Mouse (Mus musculus): ENCODE measurements around the gene Yy1. TPM values are rescaled to one million over a fixed set of nuclear protein-coding genes. Genes with fewer than 3 reads are reported as not detected.
"Not testable (repeated sequence)": the region's sequence is repeated elsewhere in the genome, so short reads cannot be mapped to it uniquely, and the experiment has no call there.

Yy1 gene
- total RNA-seq, 2 experiments from 2014 or later = 24.2 to 24.8 TPM

GRCm38 (mm10) chr12:108842663-108843062 is 49.9 kb downstream of the Yy1 start:
- DNase-seq = peak; percentile 40
- intact Hi-C loops (cut with DNase I; ENCODE audit: low total_unique reads) = loop anchor here (5.0 kb wide), 1 partner anchor 40 kb away; no protein-coding TSS in a partner anchor

DNA sequence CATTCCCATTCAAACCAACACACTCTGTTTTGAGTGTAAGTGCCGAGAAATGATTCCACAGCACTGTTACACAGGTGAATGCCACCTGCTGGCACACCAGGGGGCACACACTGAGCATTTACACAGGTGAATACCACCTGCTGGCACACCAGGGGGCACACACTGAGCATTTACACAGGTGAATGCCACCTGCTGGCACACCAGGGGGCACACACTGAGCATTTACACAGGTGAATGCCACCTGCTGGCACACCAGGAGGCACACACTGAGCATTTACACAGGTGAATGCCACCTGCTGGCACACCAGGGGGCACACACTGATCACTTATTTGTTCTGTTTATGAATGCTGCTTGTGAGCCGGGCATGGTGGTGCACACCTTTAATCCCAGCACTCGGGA is 55.3 kb downstream of the Yy1 start:
- DNase-seq; intact Hi-C loops (cut with DNase I; ENCODE audit: low total_unique reads): not testable (repeated sequence)

- DNase-seq = no peak
- intact Hi-C loops (cut with DNase I; ENCODE audit: low total_unique reads) = loop anchor here (5.0 kb wide), 1 partner anchor 37 kb away; no protein-coding TSS in a partner anchor
Observed at GRCm38 (mm10) chr12:108849488-108850022, 56.8 kb downstream of the Yy1 start.

GRCm38 (mm10) chr12:108850129-108850528 is 57.4 kb downstream of the Yy1 start:
- intact Hi-C loops (cut with DNase I; ENCODE audit: low total_unique reads) = loop anchor here (5.0 kb wide), 1 partner anchor 38 kb away; no protein-coding TSS in a partner anchor
- DNase-seq = no peak

GRCm38 (mm10) chr12:108850886-108851285 is 58.1 kb downstream of the Yy1 start:
- intact Hi-C loops (cut with DNase I; ENCODE audit: low total_unique reads) = loop anchor here (5.0 kb wide), 1 partner anchor 39 kb away; no protein-coding TSS in a partner anchor

GRCm38 (mm10) chr12:108852822-108853221 is 60.0 kb downstream of the Yy1 start:
- intact Hi-C loops (cut with DNase I; ENCODE audit: low total_unique reads) = loop anchor here (5.0 kb wide), 1 partner anchor 41 kb away; no protein-coding TSS in a partner anchor
- DNase-seq = no peak

More at GRCm38 (mm10) chr12:108850886-108851285, 58.1 kb downstream of the Yy1 start:
- DNase-seq = no peak

- intact Hi-C loops (cut with DNase I; ENCODE audit: low total_unique reads) = no loop called here
Observed at GRCm38 (mm10) chr12:108855081-108855480, 62.3 kb downstream of the Yy1 start.

GRCm38 (mm10) chr12:108856186-108856585 is 63.4 kb downstream of the Yy1 start:
- no peak for DNase-seq
- intact Hi-C loops (cut with DNase I; ENCODE audit: low total_unique reads) = no loop called here

More at GRCm38 (mm10) chr12:108855081-108855480, 62.3 kb downstream of the Yy1 start:
- no peak for DNase-seq

DNA sequence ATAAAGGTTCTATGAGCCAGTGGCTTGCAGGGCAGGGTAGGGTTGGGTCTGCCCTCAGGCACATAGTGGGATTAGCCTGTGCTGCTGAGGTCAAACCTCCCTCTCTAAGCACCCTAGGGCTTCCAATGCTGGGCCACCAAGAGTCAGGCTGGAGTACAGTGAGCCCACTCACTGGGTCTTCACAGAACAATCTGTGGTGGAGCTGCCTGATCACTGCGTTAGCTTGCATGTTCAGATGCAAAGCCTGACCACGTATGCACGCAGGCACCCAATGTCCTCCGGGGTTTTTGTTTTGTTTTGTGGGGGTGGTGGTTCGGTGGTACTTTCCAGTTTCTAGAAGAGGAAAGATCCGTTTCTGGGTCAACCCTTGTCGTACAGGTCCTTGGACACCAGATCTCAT is 64.3 kb downstream of the Yy1 start:
- intact Hi-C loops (cut with DNase I; ENCODE audit: low total_unique reads) = no loop called here

GRCm38 (mm10) chr12:108857589-108858184 is 64.9 kb downstream of the Yy1 start:
- DNase-seq = peak; percentile 57
- intact Hi-C loops (cut with DNase I; ENCODE audit: low total_unique reads) = no loop called here

More for the DNA sequence above, 64.3 kb downstream of the Yy1 start:
- DNase-seq = no peak

DNA sequence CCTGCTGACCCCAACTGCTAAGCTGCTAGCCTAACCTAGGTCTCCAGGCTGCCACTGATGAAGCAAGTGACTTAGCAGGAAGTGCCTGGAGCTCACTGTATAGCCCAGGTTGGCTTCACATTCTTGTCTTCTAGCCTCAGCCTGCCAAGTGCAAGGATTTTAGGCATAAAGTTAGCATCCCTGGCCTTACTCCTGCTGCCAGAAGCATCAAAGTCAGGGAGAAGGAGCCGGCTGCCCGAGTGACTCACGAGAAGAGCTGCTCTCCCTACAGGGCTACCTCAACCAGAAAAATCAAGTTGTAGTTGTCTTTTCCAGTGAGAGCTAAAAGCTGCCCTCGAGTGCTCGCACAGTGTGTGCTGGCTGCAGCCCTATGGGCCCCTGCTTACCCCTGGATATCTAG is 65.7 kb downstream of the Yy1 start:
- intact Hi-C loops (cut with DNase I; ENCODE audit: low total_unique reads) = no loop called here
- DNase-seq = no peak

DNA sequence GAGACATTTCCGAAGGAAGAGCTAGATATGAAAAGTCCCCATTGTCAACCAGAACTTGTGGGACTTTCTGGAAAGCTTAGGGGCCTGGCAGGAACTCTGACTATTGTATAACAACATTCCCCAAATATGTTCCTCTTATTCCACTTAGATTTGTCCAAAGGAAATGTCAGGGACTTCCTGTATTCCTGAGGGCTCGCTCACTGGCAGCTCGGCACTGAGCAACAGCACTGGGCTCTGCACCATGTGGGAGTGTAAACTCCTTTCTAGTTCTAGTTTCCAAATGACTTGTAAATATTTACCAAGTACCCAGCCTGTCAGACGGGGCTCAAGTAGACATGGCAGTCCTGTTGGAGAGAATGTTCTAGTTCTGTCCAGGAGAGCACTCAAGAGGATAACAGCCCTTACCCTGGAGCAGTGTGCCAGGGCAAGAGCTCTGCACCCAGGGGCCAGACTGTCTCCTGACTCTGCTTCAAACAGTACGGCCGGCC is 72.3 kb downstream of the Yy1 start:
- no peak for DNase-seq
- intact Hi-C loops (cut with DNase I; ENCODE audit: low total_unique reads) = no loop called here

- intact Hi-C loops (cut with DNase I; ENCODE audit: low total_unique reads) = no loop called here
- no peak for DNase-seq
Observed at GRCm38 (mm10) chr12:108869575-108869974, 76.8 kb downstream of the Yy1 start.

Small RNA genes lying within 50 kb of the gene (microRNA-seq; reads per million reads assigned to microRNA genes)
- gene Mir345 = 35.1 to 48.1 reads per million in 2 experiments

Other genes starting within 250 kb of the Yy1 start
- gene Evl, start 238.3 kb upstream of the Yy1 start, total RNA-seq (2021) = 10 to 100 TPM; 28.0 to 32.7 TPM
- gene Degs2, start 90.7 kb upstream of the Yy1 start, total RNA-seq (2021) = under 1 TPM in 1 of 2 experiments, not detected in 1; 0.51 TPM
- 1 to 10 TPM; 4.5 to 5.3 TPM for gene Slc25a29, start 42.9 kb downstream of the Yy1 start, total RNA-seq (2021)
- 1 to 10 TPM; 4.5 to 6.0 TPM for gene Slc25a47, start 43.1 kb downstream of the Yy1 start, total RNA-seq (2021)
- gene Wdr25, start 100.7 kb downstream of the Yy1 start, total RNA-seq (2021) = 1 to 10 TPM; 3.5 to 3.6 TPM
- gene Wars, start 101.2 kb downstream of the Yy1 start, total RNA-seq (2021) = 10 to 100 TPM; 22.5 to 25.9 TPM

All from gastrocnemius, postnatal 14 days (tissue).